Mouse (Mus musculus) spleen, postnatal 36 days (tissue): ENCODE data around the gene Nudt17.
"Not testable (repeated sequence)": the region's sequence is repeated elsewhere in the genome, so short reads cannot be mapped to it uniquely, and the experiment has no call there.

Experiments used
- DNase-seq, 2 experiments: peaks; one replicate each; pipeline ENCODE4 v3.0.0; 2022; ENCODE audit warnings: low spot score in 2 of 2, mixed read lengths in 1 of 2

Nudt17 gene

DNA sequence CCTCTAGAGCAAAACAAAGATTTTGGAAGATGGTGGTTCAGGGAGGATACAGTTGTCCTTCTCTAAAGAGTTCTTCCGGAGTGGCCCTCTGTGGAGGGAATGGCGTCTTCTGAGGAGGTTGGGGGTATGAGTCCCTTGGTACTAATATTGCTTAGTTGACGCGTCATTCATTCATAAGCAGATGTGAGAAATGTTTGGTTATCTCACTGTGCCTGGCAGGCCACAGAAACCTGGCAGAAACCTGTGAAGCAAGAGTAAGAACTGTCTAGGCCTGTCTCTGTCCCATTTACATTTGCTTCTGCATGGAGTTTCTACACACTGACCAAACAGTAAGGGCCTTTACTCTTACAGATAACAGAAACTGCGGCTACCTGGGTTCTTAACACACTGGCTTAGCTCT lies 36.8 kb downstream of the Nudt17 start:
- no peak for DNase-seq

DNA sequence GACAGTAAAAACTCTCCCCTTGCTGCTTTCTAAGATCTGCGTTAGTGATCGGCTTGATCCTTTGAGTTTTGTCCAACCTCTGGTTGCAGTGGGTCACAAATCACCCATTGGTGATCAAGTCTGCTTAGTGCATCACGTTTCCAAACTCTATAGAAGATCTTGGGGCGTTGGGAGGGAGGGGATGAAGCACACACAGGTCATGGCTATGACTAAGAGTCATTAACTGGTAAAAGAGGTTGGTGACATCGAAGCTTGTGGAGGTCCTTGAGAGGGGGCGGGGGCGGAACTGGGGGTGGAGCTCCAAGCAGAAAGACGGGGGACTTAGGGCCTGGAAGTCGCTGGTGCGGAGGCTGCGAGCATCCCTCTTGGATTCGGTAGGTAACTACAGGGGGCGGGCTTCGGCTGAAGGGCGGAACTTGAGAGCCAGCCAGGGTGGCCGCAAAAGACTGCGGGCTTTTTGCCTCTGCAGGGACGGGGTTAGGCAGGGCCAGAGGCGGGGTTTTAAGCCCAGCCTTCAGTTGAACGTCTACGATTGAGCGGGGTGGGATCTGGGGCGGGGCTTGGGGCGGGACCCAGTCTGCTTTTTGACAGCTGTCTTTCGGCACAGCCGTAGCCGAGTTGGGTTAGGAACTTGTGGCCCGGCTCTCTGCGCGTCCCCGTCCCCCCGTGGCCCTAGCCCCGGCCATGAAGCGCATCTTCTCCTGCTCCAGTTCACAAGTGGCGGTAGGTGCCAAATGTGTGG lies 38.5 kb downstream of the Nudt17 start, which contains the start of gene Ankrd35:
Gene Ankrd35 (plus strand): TSS at position 405 of the 742 bp plus-strand sequence.
- DNase-seq, result peak; percentile 83 to 84

DNA sequence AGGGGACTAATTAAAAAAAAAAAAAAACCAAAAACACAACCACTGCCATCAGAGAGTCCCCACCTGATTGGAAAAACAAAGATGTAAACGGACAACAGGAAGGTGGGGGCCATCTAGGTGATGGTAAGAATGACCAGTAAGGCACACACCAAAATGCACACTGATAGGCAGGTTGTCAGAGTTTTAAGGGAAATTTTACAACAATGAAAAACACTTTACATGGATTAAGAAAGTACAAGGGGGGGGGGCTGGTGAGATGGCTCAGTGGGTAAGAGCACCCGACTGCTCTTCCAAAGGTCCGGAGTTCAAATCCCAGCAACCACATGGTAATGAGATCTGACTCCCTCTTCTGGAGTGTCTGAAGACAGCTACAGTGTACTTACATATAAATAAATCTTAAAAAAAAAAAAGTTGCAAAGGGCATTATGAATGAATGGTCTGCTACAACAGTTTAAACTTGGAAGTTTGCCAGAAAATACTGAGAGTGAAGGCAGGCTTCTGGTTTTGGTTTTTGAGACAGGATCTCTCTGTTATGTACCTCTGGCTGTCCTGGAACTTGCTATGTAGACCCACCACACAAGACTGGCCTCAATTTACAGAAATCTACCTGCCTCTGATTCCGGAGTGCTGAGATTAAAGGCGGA lies 39.8 kb downstream of the Nudt17 start:
- no peak for DNase-seq

DNA sequence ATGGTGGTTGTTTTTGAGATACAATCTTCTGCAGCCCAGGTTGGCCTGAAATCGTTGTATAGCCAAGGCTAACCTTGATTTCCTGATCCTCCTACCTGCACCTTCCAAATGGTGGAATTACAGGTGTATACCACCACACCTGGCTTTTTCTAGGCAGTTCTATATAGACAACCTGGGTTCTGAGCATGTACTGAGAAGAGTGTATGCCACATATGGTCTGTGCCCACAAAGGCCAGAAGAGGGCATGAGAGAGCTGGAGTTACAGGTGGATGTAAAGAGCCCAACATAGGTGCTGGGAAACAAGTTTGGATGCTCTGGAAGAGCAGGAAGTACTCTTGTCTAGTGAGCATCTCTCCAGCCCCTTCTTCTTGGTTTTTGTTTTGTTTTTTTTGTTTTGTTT lies 41.0 kb downstream of the Nudt17 start:
- no peak for DNase-seq

DNA sequence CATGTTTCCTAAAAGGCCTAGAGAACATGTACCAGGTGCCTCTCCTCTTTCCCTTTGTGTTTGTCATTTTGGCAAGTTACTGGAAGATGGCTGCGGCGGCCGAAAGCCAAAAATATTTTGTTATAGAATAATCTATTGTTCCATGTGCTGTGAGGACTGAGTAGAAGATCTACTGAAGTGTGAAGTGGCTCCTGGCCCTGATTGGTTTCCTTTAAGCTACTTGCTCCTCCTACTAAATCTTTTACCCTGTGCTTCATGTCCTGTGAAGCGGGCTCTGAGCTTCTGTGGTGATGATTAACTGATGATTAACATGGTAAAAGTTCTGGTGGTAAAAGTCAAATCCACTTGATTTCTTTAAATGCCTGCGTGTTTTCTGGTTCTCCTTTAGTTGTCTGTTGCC lies 41.4 kb downstream of the Nudt17 start:
- DNase-seq, result no peak

DNA sequence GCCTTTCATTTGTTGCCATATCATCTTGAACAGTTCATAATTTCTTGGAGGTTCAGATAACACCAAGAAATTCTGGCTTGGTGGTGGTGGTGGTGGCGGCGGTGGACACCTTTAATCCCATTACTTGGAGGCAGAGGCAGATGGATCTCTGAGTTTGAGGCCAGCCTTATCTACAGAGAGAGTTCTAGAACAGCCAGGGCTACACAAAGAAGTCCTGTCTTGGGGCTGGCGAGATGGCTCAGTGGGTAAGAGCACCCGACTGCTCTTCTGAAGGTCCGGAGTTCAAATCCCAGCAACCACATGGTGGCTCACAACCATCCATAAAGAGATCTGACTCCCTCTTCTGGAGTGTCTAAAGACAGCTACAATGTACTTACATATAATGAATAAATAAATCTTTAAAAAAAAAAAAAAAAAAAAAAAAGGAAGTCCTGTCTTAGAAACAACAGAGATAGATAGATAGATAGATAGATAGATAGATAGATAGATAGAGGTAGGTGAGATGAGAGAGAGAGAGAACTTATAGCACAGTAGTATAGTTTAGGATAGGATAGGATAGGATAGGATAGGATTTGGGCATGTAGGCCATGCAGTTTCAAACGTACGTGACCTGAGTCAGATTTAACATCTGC lies 42.5 kb downstream of the Nudt17 start:
- not testable (repeated sequence) for DNase-seq

DNA sequence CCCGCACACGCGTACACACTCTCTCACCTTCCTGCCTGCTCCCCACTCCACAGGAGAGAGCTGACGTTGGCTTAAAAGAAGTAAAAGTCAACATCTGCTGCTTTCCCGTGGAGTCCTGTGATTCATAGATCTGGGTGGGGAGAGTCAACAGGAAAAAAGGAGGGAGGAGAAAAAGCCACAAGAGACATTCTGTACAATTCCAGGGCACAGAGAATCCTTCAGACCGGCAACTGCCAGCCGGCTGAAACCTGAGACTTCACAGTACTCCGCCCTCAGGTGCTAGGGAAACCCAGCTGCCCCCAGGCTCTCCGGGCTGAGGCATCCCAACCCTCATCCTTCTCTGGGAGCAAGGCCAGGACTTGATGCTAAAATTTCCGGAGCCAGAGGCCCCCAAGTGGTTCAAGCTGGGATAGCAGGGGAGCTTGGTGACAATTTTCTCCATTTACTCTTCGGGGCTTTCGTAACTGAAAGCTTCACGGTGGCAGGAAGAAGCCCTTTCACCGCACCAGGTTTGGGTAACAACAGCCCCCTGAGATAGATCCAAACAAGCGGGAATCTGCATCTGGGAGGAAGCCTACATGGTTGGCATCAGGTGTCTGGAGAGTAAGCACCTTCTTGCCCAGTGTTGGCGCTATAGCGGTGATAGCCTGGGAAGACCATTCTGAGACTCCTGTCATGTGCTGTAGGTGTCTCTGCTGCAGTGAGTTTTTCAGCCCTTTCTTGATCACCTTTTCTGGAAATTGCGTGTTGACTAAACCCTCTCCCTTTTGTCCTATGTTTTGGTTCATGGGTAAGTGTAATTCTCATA lies 44.7 kb downstream of the Nudt17 start:
- peak; percentile 31 to 50 for DNase-seq

DNA sequence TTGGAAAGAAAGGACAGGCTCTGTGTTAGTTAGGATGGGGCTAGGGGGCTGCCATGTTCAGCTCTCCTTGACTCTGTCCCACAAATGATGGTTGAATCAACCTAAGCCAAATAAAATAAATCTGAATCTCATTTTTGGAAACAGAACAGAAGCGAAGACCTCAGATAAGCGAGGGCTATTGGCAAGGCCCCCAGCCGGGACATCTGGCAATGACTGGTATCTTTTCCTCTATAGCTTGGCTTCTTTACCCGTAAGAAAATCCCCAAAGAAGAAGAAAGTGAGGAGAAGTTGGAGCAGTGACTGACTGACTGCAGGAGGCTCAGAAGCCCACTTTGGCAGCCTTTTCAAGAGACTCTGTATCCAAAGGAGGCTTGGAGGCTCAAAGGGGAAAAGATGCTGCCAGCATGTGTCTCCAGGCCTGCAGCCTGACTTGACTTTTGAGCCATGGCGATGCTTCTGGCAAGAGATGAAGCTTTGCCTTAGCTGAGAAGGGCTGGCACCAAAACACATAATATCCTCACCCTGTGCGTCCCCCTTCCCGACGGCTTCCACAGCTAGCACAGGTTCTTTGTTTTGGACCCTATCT lies 45.5 kb downstream of the Nudt17 start:
- no peak for DNase-seq

DNA sequence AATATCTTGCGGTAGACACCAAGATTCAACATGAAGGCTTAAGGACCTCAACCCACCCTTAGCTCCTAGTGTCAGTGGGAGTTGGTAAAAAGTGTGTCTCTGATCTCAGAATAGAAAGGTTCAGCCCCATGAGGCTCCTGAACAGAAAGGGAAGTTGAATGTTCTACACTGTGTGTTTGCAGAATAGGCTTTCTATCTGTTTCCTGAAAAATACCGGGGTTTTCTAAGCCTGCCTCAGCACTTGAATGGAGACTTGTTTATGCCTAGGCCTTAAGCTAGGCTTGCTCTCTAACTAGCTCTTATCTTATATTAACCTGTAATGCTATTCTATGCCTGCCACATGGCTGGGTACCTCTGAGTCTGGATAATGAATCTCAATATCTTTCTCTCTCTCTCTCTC lies 47.5 kb downstream of the Nudt17 start:
- peak; percentile 24 to 47 for DNase-seq
